In genomic region chr1:175391894-175392293, GRCm38 (mm10) we compare ENCODE assay signal across 31 mouse cellular contexts.
"Had no signal": no experiment of that assay in that cellular context is flagged by ENCODE, and none has a peak within 500 bp of the region (broad histone marks: within the 10 kb centered on the region; RNA-seq: fewer than 3 reads in every experiment).

No protein-coding gene starts in this region.

- H3K9ac ChIP-seq: limb, embryonic 12.5 days; limb, embryonic 13.5 days; limb, embryonic 15.5 days; liver, embryonic 12.5 days; liver, embryonic 13.5 days; liver, embryonic 14.5 days; liver, embryonic 15.5 days; liver, postnatal 0 days; lung, embryonic 14.5 days; lung, embryonic 15.5 days; midbrain, embryonic 12.5 days; midbrain, embryonic 13.5 days; midbrain, embryonic 15.5 days had no signal

- H3K27ac ChIP-seq: limb, embryonic 10.5 days; limb, embryonic 12.5 days; limb, embryonic 13.5 days; limb, embryonic 15.5 days; liver, embryonic 12.5 days; liver, embryonic 13.5 days; liver, embryonic 14.5 days; liver, embryonic 15.5 days; lung, embryonic 15.5 days; macrophage; midbrain, embryonic 10.5 days; midbrain, embryonic 12.5 days; midbrain, embryonic 13.5 days; midbrain, embryonic 15.5 days had no signal

- H3K9me3 ChIP-seq: limb, embryonic 10.5 days; limb, embryonic 12.5 days; limb, embryonic 13.5 days; limb, embryonic 15.5 days; liver, embryonic 12.5 days; liver, embryonic 13.5 days; liver, embryonic 15.5 days; lung, embryonic 15.5 days; midbrain, embryonic 10.5 days; midbrain, embryonic 13.5 days; midbrain, embryonic 15.5 days had no signal

- ATAC-seq: liver, embryonic 12.5 days; liver, postnatal 0 days; lung, postnatal 0 days; midbrain, embryonic 13.5 days; midbrain, embryonic 15.5 days; midbrain, embryonic 16.5 days had no signal

- DNase-seq: left cerebral cortex, postnatal 4 days; liver; liver, embryonic 13.5 days; liver, postnatal 0 days; lung, adult 18-20 months; lung, adult 2 months; lung, embryonic 14.5 days; lung, postnatal 10 days; lung, postnatal 14 days; lung, postnatal 36 days; lung, postnatal 4 days; midbrain, embryonic 14.5 days had no signal

- H3K4me1 ChIP-seq: limb, embryonic 10.5 days; limb, embryonic 12.5 days; limb, embryonic 13.5 days; limb, embryonic 15.5 days; liver, embryonic 12.5 days; liver, embryonic 13.5 days; liver, embryonic 15.5 days; lung, embryonic 15.5 days; megakaryocyte, embryonic 14.5 days; midbrain, embryonic 10.5 days; midbrain, embryonic 12.5 days; midbrain, embryonic 13.5 days; midbrain, embryonic 15.5 days had no signal

- H3K4me3 ChIP-seq: limb, embryonic 10.5 days; limb, embryonic 12.5 days; limb, embryonic 13.5 days; limb, embryonic 15.5 days; liver, embryonic 12.5 days; liver, embryonic 13.5 days; liver, embryonic 15.5 days; lung, embryonic 15.5 days; megakaryocyte, embryonic 14.5 days; midbrain, embryonic 10.5 days; midbrain, embryonic 12.5 days; midbrain, embryonic 13.5 days; midbrain, embryonic 15.5 days; myocyte had no signal

- H3K27me3 ChIP-seq: limb, embryonic 12.5 days; limb, embryonic 13.5 days; limb, embryonic 15.5 days; liver, embryonic 12.5 days; liver, embryonic 13.5 days; liver, embryonic 15.5 days; lung, embryonic 15.5 days; megakaryocyte, embryonic 14.5 days; midbrain, embryonic 12.5 days; midbrain, embryonic 13.5 days; midbrain, embryonic 15.5 days had no signal

- H3K36me3 ChIP-seq: limb, embryonic 10.5 days; limb, embryonic 12.5 days; limb, embryonic 13.5 days; limb, embryonic 15.5 days; liver, embryonic 12.5 days; liver, embryonic 13.5 days; liver, embryonic 15.5 days; lung, embryonic 15.5 days; midbrain, embryonic 10.5 days; midbrain, embryonic 12.5 days; midbrain, embryonic 13.5 days; midbrain, embryonic 15.5 days had no signal

- H3K4me2 ChIP-seq: limb, embryonic 12.5 days; limb, embryonic 13.5 days; limb, embryonic 15.5 days; liver, embryonic 11.5 days; liver, embryonic 12.5 days; liver, embryonic 13.5 days; liver, embryonic 15.5 days; lung, embryonic 14.5 days; lung, embryonic 15.5 days; midbrain, embryonic 11.5 days; midbrain, embryonic 12.5 days; midbrain, embryonic 13.5 days; midbrain, embryonic 15.5 days had no signal
